Mouse (Mus musculus): ENCODE measurements around the gene Shisal1.

- TF ChIP-seq CTCF (IDR thresholded peaks at IDR 0.05; ENCODE audit: low read depth, low read length), result no peak
- no peak for TF ChIP-seq TAL1 (conservative IDR thresholded peaks at IDR 0.05; ENCODE audit: low read depth, low read length)
- no peak for TF ChIP-seq GATA2 (IDR thresholded peaks at IDR 0.05; ENCODE audit: borderline replicate concordance, low read depth, low read length)
- TF ChIP-seq GATA1 (IDR thresholded peaks at IDR 0.05; ENCODE audit: borderline replicate concordance, low read length), result no peak
Observed at GRCm38 (mm10) chr15:84430482-84430881, 16.4 kb downstream of the Shisal1 start.
